8 mouse cellular contexts compared by ENCODE assay signal in genomic region chr7:97356875-97357276, GRCm38 (mm10). TPM values are rescaled to one million over a fixed set of nuclear protein-coding genes. Genes with fewer than 3 reads are reported as not detected.
DNase-seq lines count a peak whose midpoint lies in the region.
"Had no signal": no experiment of that assay in that cellular context is flagged by ENCODE, and none has a peak within 500 bp of the region (broad histone marks: within the 10 kb centered on the region; RNA-seq: fewer than 3 reads in every experiment).

No protein-coding gene starts in this region.

- peak; percentile 20 to 28 for DNase-seq in kidney, postnatal 36 days
- DNase-seq in kidney, adult 8-10 months, result no peak
- DNase-seq in adrenal gland, postnatal 14 days, result peak; percentile 47
- DNase-seq in gastrocnemius, postnatal 10 days, result peak; percentile 54
- DNase-seq in lung, postnatal 10 days, result peak; percentile 82
- no peak for DNase-seq in right cerebral cortex, adult 18-20 months
- DNase-seq in B cell, adult 2 months, result no peak
- DNase-seq: kidney, adult 18-20 months had no signal

RNA-seq across cellular contexts. Expression of gene Alg8, which starts 14.5 kb away (rescaled TPM):
- total RNA-seq in adrenal gland, postnatal 14 days (2021), result 16.3 and 18.0 TPM in 2 replicates
- total RNA-seq in gastrocnemius, postnatal 10 days (2021), result 1 to 10 TPM; 5.3 to 7.2 TPM

RNA-seq across cellular contexts. Expression of gene Kctd21, which starts 24.7 kb away (rescaled TPM):
- 5.7 and 5.8 TPM in 2 replicates for total RNA-seq in adrenal gland, postnatal 14 days (2021)
- 1 to 10 TPM; 1.3 to 2.3 TPM for total RNA-seq in gastrocnemius, postnatal 10 days (2021)

RNA-seq across cellular contexts. Expression of gene Usp35, which starts 25.1 kb away (rescaled TPM):
- 5.9 and 7.2 TPM in 2 replicates for total RNA-seq in adrenal gland, postnatal 14 days (2021)
- total RNA-seq in gastrocnemius, postnatal 10 days (2021), result 1 to 10 TPM; 1.3 to 2.0 TPM

RNA-seq across cellular contexts. Expression of gene Ndufc2, which starts 42.9 kb away (rescaled TPM):
- 443 and 493 TPM in 2 replicates for total RNA-seq in adrenal gland, postnatal 14 days (2021)
- total RNA-seq in gastrocnemius, postnatal 10 days (2021), result 100 to 1,000 TPM; 280 to 319 TPM

Comparison
In these comparisons a context has a peak if more than half of its experiments do, and no peak if none do; other contexts are left out.
1. DNase-seq: peak in kidney, postnatal 36 days (2 of 2), adrenal gland, postnatal 14 days (single experiment), gastrocnemius, postnatal 10 days (single experiment) and lung, postnatal 10 days (single experiment); none in kidney, adult 8-10 months (0 of 2), right cerebral cortex, adult 18-20 months (single experiment) and B cell, adult 2 months (0 of 2).